Mouse (Mus musculus) lung, adult 2 months (tissue): Measurements from ENCODE around the gene Rfk.

Source experiments
- CTCF ChIP-seq: fragments of 200-500 bp; IDR thresholded peaks from 2 replicates; pipeline ENCODE4 v1.5.1; 2011; ENCODE audit warnings: mild to moderate bottlenecking, low read length, control low read depth; ENCODE audit not compliant: insufficient read depth
- POLR2A ChIP-seq: fragments of 200-500 bp; IDR thresholded peaks from 2 replicates; pipeline ENCODE4 v1.6.1; 2011; ENCODE audit warnings: low read depth, mild to moderate bottlenecking, control low read depth, low read length, borderline replicate concordance; ENCODE audit errors: extremely low read depth

DNA sequence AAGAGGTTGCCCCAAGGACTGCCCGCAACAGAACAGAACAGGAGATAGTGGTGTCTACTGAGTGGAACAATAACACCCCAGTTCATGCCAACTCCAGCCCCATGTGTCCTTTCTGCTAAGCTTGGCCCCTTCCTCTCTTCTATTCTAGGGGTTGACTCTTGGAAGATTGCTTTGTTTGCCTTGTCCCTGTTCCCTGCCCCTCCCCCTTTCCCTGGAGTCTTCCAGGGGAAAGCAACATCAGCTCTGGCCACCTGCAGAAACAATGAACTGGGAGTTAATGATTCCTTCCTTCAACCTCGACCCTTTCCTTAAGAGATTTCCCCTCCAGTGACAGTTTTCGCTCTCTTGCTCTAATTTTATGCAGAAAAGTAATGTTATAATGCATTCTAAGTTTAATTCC lies 36.5 kb upstream of the Rfk start:
- TF ChIP-seq CTCF, result no peak
- TF ChIP-seq POLR2A, result no peak
